Mouse (Mus musculus): ENCODE results near the gene Mgam. TPM values are rescaled to one million over a fixed set of nuclear protein-coding genes. Genes with fewer than 3 reads are reported as not detected.
"Not testable (repeated sequence)": the region's sequence is repeated elsewhere in the genome, so short reads cannot be mapped to it uniquely, and the experiment has no call there.

Mgam gene
- total RNA-seq, 2 experiments from 2014 or later = 35.6 to 55.5 TPM

GRCm38 (mm10) chr6:40715705-40716104 is 87.1 kb downstream of the Mgam start:
- ATAC-seq (replicated peaks; ENCODE audit: poor library complexity) = no peak

GRCm38 (mm10) chr6:40728506-40728905 is 99.9 kb downstream of the Mgam start:
- not testable (repeated sequence) for ATAC-seq (replicated peaks; ENCODE audit: poor library complexity)

- no peak for ATAC-seq (replicated peaks; ENCODE audit: poor library complexity)
Observed at GRCm38 (mm10) chr6:40739545-40739944, 110.9 kb downstream of the Mgam start.

GRCm38 (mm10) chr6:40749030-40749429 is 120.4 kb downstream of the Mgam start:
- ATAC-seq (replicated peaks; ENCODE audit: poor library complexity) = not testable (repeated sequence)

GRCm38 (mm10) chr6:40755948-40756347 is 127.3 kb downstream of the Mgam start:
- no peak for ATAC-seq (replicated peaks; ENCODE audit: poor library complexity)

GRCm38 (mm10) chr6:40757346-40757745 is 128.7 kb downstream of the Mgam start:
- not testable (repeated sequence) for ATAC-seq (replicated peaks; ENCODE audit: poor library complexity)

- ATAC-seq (replicated peaks; ENCODE audit: poor library complexity) = no peak
Observed at GRCm38 (mm10) chr6:40774656-40775055, 146.0 kb downstream of the Mgam start.

GRCm38 (mm10) chr6:40778458-40778857 is 149.8 kb downstream of the Mgam start:
- ATAC-seq (replicated peaks; ENCODE audit: poor library complexity) = no peak

- no peak for ATAC-seq (replicated peaks; ENCODE audit: poor library complexity)
Observed at GRCm38 (mm10) chr6:40783637-40784036, 155.0 kb downstream of the Mgam start.

- no peak for ATAC-seq (replicated peaks; ENCODE audit: poor library complexity)
Observed at GRCm38 (mm10) chr6:40784378-40784777, 155.7 kb downstream of the Mgam start.

GRCm38 (mm10) chr6:40795077-40795812 is 166.6 kb downstream of the Mgam start:
- ATAC-seq (replicated peaks; ENCODE audit: poor library complexity) = no peak

- peak; percentile 97 for ATAC-seq (replicated peaks; ENCODE audit: poor library complexity)
Observed at GRCm38 (mm10) chr6:40818237-40818902, 189.7 kb downstream of the Mgam start.

Other genes with a start within 250 kb of the Mgam start
- gene E330009J07Rik, start 192.7 kb upstream of the Mgam start, total RNA-seq (2015) = 7.0 and 9.2 TPM in 2 replicates
- 12.3 and 12.5 TPM in 2 replicates for gene E330009J07Rik, start 192.7 kb upstream of the Mgam start, total RNA-seq (2017)
- gene Wee2, start 189.7 kb upstream of the Mgam start, total RNA-seq (2015) = not detected in 2 replicates
- not detected in 2 replicates for gene Wee2, start 189.7 kb upstream of the Mgam start, total RNA-seq (2017)
- gene Ssbp1, start 157.5 kb upstream of the Mgam start, total RNA-seq (2015) = 155 and 183 TPM in 2 replicates
- gene Ssbp1, start 157.5 kb upstream of the Mgam start, total RNA-seq (2017) = 98.6 and 141 TPM in 2 replicates
- gene Tas2r137, start 137.6 kb upstream of the Mgam start, total RNA-seq (2015) = not detected in 2 replicates
- gene Tas2r137, start 137.6 kb upstream of the Mgam start, total RNA-seq (2017) = not detected in 2 replicates
- gene Tas2r108, start 135.3 kb upstream of the Mgam start, total RNA-seq (2015) = not detected in 2 replicates
- not detected in 2 replicates for gene Tas2r108, start 135.3 kb upstream of the Mgam start, total RNA-seq (2017)
- not detected in 2 replicates for gene Prss37, start 109.3 kb upstream of the Mgam start, total RNA-seq (2015)
- gene Prss37, start 109.3 kb upstream of the Mgam start, total RNA-seq (2017) = not detected in 2 replicates
- gene Olfr461, start 73.8 kb upstream of the Mgam start, total RNA-seq (2015) = not detected in 2 replicates
- not detected in 2 replicates for gene Olfr461, start 73.8 kb upstream of the Mgam start, total RNA-seq (2017)
- not detected in 2 replicates for gene Olfr460, start 59.3 kb upstream of the Mgam start, total RNA-seq (2015)
- not detected in 2 replicates for gene Olfr460, start 59.3 kb upstream of the Mgam start, total RNA-seq (2017)
- 90.9 and 108 TPM in 2 replicates for gene Clec5a, start 43.0 kb upstream of the Mgam start, total RNA-seq (2015)
- gene Clec5a, start 43.0 kb upstream of the Mgam start, total RNA-seq (2017) = 113 and 138 TPM in 2 replicates
- gene Tas2r138, start 15.5 kb upstream of the Mgam start, total RNA-seq (2015) = not detected in 2 replicates
- gene Tas2r138, start 15.5 kb upstream of the Mgam start, total RNA-seq (2017) = not detected in 2 replicates